Mouse (Mus musculus) monocyte, adult 2 months (primary cell): ENCODE measurements around the gene Rasip1.

Experiments used
- DNase-seq, 2 experiments: peaks; one replicate each; pipeline ENCODE4 v3.0.0; 2022; ENCODE audit warnings: low spot score in 2 of 2, low read depth in 1 of 2

The Rasip1 gene

DNA sequence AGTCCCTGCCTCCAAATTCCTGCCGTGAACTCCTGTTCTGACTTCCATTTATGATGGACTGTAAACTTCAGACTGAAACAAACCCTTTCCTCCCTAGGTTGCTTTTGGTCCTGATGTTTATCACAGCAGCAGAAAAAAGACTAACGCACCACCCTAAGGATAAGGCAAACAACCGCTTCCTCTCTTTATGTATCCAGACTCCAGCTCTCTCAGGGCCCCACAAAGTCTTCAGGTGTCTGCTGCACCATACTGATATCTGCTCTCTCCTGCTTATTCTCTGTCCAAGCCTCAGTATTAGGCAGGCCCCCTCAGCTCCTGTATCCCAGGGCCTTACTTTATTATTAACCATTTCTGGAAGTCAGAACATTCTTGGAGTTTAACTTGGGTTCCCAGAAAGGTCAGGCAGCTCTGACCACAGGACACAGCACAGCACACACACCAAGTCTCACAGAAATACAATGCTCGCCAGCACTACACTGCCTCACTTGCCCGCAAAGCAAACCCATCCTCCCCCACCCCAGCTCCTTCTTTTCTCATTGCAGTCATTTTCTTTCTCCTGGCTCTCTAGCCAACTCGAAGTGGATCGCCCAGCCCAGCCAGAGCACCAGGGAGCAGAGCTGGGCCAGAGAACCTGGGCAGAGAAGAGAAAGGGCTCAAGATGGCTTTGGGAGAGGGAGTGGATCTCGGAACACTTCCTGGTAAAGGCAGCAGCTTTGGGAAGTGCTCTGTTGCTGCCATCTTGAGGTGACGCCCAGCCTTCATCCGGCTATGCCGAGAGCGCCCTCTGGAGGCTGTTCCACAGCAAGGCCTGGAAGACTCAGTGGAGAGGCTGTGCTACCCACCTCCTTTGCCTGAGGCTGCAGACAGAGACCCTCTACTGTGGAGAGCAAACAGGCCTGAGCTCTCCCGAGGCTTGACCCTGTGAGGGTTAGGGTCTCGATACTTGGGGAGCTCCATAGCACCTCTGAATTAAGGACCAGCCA, 55.1 kb downstream of the Rasip1 start:
- peak; percentile 58 to 73 for DNase-seq

DNA sequence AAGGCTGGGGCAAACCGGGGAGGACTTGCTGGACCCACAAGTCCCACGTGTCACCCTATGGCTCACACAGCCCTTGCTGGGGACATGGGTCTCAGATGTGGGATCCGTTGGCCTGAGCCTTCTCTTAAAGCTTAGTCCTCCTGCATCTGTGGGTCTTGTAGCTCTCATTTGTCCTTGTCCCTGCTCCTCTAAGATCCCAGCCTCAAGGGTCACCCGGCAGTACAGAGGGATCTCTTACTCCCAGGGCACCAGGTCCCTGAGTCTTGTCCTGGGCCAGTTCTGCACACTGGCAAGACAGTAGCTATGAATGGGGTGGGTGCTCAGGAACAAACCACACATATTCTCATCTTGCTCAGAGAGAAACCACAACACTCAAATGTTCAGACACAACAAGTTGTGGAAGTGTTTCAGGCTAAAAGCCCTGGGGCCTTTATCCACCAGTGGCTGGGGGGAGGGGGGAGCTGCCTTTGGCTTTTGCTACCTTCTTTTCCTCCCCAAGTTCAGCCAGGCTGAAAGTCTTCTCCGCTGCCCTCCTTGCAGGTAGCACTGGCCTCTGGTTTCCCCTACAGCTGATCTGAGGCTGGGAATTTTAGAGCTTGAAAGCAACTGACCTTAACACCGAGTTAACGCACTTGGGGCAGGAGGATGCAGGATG, 56.2 kb downstream of the Rasip1 start, which contains the start of gene Ntn5:
Ntn5 (plus strand) TSS at position 627 of the 655 bp plus-strand sequence.
- no peak for DNase-seq

DNA sequence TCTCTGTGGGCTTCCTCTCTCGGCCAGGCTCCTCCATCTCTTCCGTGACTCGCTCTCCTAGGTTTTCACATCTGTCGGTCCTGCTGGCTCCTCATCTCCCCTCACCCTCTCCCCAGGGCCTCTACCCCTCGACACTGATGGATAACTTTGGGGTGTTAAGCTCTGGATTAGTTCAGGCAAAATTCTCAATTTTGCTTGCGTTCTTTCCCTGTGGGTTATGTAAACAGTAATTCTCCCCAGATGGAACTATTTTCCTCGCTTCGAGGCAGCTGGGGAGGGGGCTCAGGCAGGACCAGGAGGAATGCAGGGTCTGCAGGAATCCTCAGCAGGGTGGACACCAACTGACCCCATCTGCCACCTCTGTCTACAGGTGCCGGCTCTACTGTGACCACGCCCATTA, 58.5 kb downstream of the Rasip1 start:
- DNase-seq = no peak

DNA sequence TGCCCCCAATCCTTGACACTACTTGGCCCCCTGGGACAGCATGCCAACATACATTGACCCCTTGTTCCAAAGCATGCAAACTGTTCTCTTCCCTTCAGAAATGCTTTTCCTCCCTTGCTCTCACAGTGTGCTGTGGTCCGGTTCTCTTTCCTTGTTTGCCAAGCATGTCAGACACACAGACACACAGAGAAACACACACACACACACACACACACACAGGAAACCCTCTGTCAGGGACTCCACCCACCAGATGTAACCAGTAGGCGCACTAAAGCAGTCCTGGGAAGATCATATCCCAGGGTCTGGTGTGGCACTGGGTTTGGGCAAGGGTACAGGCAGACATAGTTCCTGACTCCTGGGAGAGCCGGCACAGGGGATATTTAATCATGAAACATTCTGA, 59.6 kb downstream of the Rasip1 start:
- DNase-seq = no peak
